Mouse (Mus musculus): ENCODE data around the gene Tmcc3. TPM values are rescaled to one million over a fixed set of nuclear protein-coding genes. Genes with fewer than 3 reads are reported as not detected.

Gene Tmcc3
- total and polyA plus RNA-seq, 2 experiments from 2014 or later: 4.1 to 10.0 TPM

GRCm38 (mm10) chr10:94567251-94567650 is 255.5 kb downstream of the Tmcc3 start:
- WGBS: 87% methylated on average over 6 of the region's 6 CpGs
- Histone ChIP-seq H3K36me3 (replicated peaks; ENCODE audit: control insufficient read depth, insufficient read depth, low read length) (no peaks in the 10 kb centered on the region), H3K27me3 (ENCODE audit: control insufficient read depth, insufficient read depth, low read length) (no peaks in the 10 kb centered on the region), H3K4me2 (ENCODE audit: low read depth, low read length) (no peak overlapping the region), H3K4me1 (ENCODE audit: control insufficient read depth, insufficient read depth) (peaks cover 13% of the 10 kb centered on the region; the same call in 1 of the 2 replicates), H3K9ac (replicated peaks; ENCODE audit: low read depth, low read length) (no peak overlapping the region), H3K9me3 (replicated peaks; ENCODE audit: control insufficient read depth, low read length) (no peaks in the 10 kb centered on the region), H3K4me3 (ENCODE audit: low read depth, low read length) (no peak overlapping the region), H3K27ac (ENCODE audit: low read depth) (no peak overlapping the region)
- TF ChIP-seq CTCF (IDR thresholded peaks at IDR 0.05; ENCODE audit: low read depth): no peak
- no peak for TF ChIP-seq EP300 (IDR thresholded peaks at IDR 0.05; ENCODE audit: low read depth)
- ATAC-seq (ENCODE audit: insufficient read depth, low read depth) (no peak), DNase-seq (ENCODE audit: low spot score) (no peak)

GRCm38 (mm10) chr10:94567915-94568314 is 256.2 kb downstream of the Tmcc3 start:
- peaks cover 13% of the 10 kb centered on the region; the same call in 1 of the 2 replicates for H3K4me1 ChIP-seq (ENCODE audit: control insufficient read depth, insufficient read depth)
- no peak for DNase-seq (ENCODE audit: low spot score)
- no peak overlapping the region for H3K27ac ChIP-seq (ENCODE audit: low read depth)
- WGBS: 90% methylated on average over 14 of the region's 14 CpGs
- no peak overlapping the region for H3K4me3 ChIP-seq (ENCODE audit: low read depth, low read length)
- TF ChIP-seq EP300 (IDR thresholded peaks at IDR 0.05; ENCODE audit: low read depth) (no peak), CTCF (IDR thresholded peaks at IDR 0.05; ENCODE audit: low read depth) (no peak)
- ATAC-seq (ENCODE audit: insufficient read depth, low read depth): no peak
- H3K9ac ChIP-seq (replicated peaks; ENCODE audit: low read depth, low read length): no peak overlapping the region
- no peaks in the 10 kb centered on the region for H3K36me3 ChIP-seq (replicated peaks; ENCODE audit: control insufficient read depth, insufficient read depth, low read length)
- no peak overlapping the region for H3K4me2 ChIP-seq (ENCODE audit: low read depth, low read length)
- H3K9me3 ChIP-seq (replicated peaks; ENCODE audit: control insufficient read depth, low read length): no peaks in the 10 kb centered on the region
- no peaks in the 10 kb centered on the region for H3K27me3 ChIP-seq (ENCODE audit: control insufficient read depth, insufficient read depth, low read length)

DNA sequence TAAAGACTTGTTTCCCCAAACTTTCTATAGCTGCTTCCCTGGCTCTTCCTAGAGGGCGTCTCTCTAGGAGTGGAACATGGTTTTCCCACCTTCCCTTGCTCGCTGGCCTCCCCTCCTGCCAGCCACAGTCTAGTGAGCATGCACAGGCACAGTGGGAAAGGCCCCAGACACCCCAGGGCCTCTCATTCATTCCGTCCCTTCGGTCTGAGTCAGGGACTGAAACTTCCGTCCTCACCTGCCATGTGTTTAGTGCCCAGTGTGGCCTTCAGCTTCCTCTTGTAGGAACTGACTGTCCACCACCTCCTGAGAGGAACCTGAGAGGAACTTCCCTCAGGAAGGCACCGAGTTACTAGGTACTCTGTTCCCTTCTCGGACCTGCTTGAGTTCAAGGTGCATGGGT is 257.1 kb downstream of the Tmcc3 start:
- Histone ChIP-seq H3K27ac (ENCODE audit: low read depth) (no peak overlapping the region), H3K36me3 (replicated peaks; ENCODE audit: control insufficient read depth, insufficient read depth, low read length) (no peaks in the 10 kb centered on the region), H3K9ac (replicated peaks; ENCODE audit: low read depth, low read length) (no peak overlapping the region), H3K4me3 (ENCODE audit: low read depth, low read length) (no peak overlapping the region), H3K27me3 (ENCODE audit: control insufficient read depth, insufficient read depth, low read length) (no peaks in the 10 kb centered on the region), H3K4me2 (ENCODE audit: low read depth, low read length) (no peak overlapping the region), H3K4me1 (ENCODE audit: control insufficient read depth, insufficient read depth) (peaks cover 13% of the 10 kb centered on the region; the same call in 1 of the 2 replicates), H3K9me3 (replicated peaks; ENCODE audit: control insufficient read depth, low read length) (no peaks in the 10 kb centered on the region)
- DNase-seq (ENCODE audit: low spot score) (no peak), ATAC-seq (ENCODE audit: insufficient read depth, low read depth) (no peak)
- TF ChIP-seq EP300 (IDR thresholded peaks at IDR 0.05; ENCODE audit: low read depth) (no peak), CTCF (IDR thresholded peaks at IDR 0.05; ENCODE audit: low read depth) (no peak)
- 81% methylated on average over 7 of the region's 7 CpGs for WGBS

- Histone ChIP-seq H3K4me3 (ENCODE audit: low read depth, low read length) (no peak overlapping the region), H3K4me2 (ENCODE audit: low read depth, low read length) (no peak overlapping the region), H3K9ac (replicated peaks; ENCODE audit: low read depth, low read length) (no peak overlapping the region), H3K27ac (ENCODE audit: low read depth) (no peak overlapping the region), H3K9me3 (replicated peaks; ENCODE audit: control insufficient read depth, low read length) (no peaks in the 10 kb centered on the region), H3K4me1 (ENCODE audit: control insufficient read depth, insufficient read depth) (peaks cover 19% of the 10 kb centered on the region; the same call in 1 of the 2 replicates), H3K27me3 (ENCODE audit: control insufficient read depth, insufficient read depth, low read length) (no peaks in the 10 kb centered on the region), H3K36me3 (replicated peaks; ENCODE audit: control insufficient read depth, insufficient read depth, low read length) (no peaks in the 10 kb centered on the region)
- no peak for DNase-seq (ENCODE audit: low spot score)
- TF ChIP-seq CTCF (IDR thresholded peaks at IDR 0.05; ENCODE audit: low read depth): no peak
- no peak for TF ChIP-seq EP300 (IDR thresholded peaks at IDR 0.05; ENCODE audit: low read depth)
- 65% methylated on average over 7 of the region's 7 CpGs for WGBS
- ATAC-seq (ENCODE audit: insufficient read depth, low read depth): no peak
Observed at GRCm38 (mm10) chr10:94569731-94570130, 258.0 kb downstream of the Tmcc3 start.

DNA sequence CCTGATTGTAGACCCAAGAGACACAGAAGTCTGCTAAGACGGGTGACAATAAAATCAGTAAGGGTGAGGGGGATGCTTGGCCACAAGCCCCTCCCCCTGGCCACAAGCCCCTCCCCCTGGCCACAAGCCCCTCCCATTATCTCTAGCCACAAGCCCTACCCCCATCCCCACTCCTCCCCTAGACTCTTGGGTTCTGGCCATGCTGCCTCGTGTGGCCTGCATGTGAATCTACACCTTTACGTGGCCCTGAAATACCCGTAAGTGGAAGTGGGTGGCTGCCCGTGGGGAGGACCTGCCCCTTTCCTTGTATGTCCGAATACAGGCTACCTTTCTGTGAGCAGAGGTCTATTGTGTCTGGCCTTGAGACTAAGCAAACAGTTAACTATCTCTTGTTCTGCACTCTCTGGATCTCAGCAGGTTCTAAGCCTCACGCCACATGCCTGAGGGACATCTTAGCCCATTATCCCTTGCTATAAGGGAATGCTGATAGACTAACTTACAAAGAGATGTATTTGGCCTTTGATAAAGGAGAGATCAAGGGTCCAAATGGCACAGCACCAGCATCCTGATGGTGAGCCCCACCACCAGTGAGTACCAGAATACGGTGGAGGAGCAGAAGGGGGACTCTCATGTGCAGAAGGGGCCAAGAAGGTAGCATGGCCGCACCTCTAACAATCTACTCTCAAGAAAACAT is 260.3 kb downstream of the Tmcc3 start:
- H3K36me3 ChIP-seq (replicated peaks; ENCODE audit: control insufficient read depth, insufficient read depth, low read length): no peaks in the 10 kb centered on the region

More for the DNA sequence above, 260.3 kb downstream of the Tmcc3 start:
- 85% methylated on average over 9 of the region's 9 CpGs for WGBS
- Histone ChIP-seq H3K4me1 (ENCODE audit: control insufficient read depth, insufficient read depth) (peaks cover 16% of the 10 kb centered on the region; the same call in 1 of the 2 replicates), H3K4me2 (ENCODE audit: low read depth, low read length) (no peak overlapping the region), H3K9me3 (replicated peaks; ENCODE audit: control insufficient read depth, low read length) (no peaks in the 10 kb centered on the region), H3K9ac (replicated peaks; ENCODE audit: low read depth, low read length) (no peak overlapping the region), H3K4me3 (ENCODE audit: low read depth, low read length) (no peak overlapping the region), H3K27ac (ENCODE audit: low read depth) (peak overlapping the region; percentile 44), H3K27me3 (ENCODE audit: control insufficient read depth, insufficient read depth, low read length) (no peaks in the 10 kb centered on the region)
- DNase-seq (ENCODE audit: low spot score) (no peak), ATAC-seq (ENCODE audit: insufficient read depth, low read depth) (0 out of 2 replicates have a peak, but pooled peaks have one; percentile 12)
- no peak for TF ChIP-seq CTCF (IDR thresholded peaks at IDR 0.05; ENCODE audit: low read depth)
- no peak for TF ChIP-seq EP300 (IDR thresholded peaks at IDR 0.05; ENCODE audit: low read depth)

All from heart, postnatal 0 days (tissue).